Mouse (Mus musculus) limb, embryonic 14.5 days (tissue): ENCODE data around the gene Plcl2. TPM values are rescaled to one million over a fixed set of nuclear protein-coding genes. Genes with fewer than 3 reads are reported as not detected.

Source experiments
- ATAC-seq: fragments of 200-750 bp; cut with Nextera tagmentation; 2 replicates; pipeline ENCODE4 v1.8.0; 2017; ENCODE audit warnings: low read depth, moderate number of reproducible peaks, moderate TSS enrichment; ENCODE audit not compliant: low FRiP score
- DNase-seq: peaks from one replicate; pipeline ENCODE4 v3.0.0-alpha.2; 2015; ENCODE audit warnings: low spot score
- H3K27ac ChIP-seq: fragments of 300-500 bp; sonication (generic); replicated peaks from 2 replicates; pipeline ENCODE4 v1.5.1; 2014; ENCODE audit warnings: low read depth, mild to moderate bottlenecking, low read length, moderate library complexity, mixed read lengths
- H3K27me3 ChIP-seq: fragments of 300-500 bp; sonication (generic); 2 replicates; pipeline ENCODE4 v1.6.1; 2014; ENCODE audit warnings: low read length, mixed read lengths; ENCODE audit not compliant: control insufficient read depth, insufficient read depth
- H3K36me3 ChIP-seq: fragments of 300-500 bp; sonication (generic); 2 replicates; pipeline ENCODE4 v1.6.1; 2014; ENCODE audit warnings: mild to moderate bottlenecking, low read length, moderate library complexity, mixed read lengths; ENCODE audit not compliant: control insufficient read depth, insufficient read depth
- H3K4me1 ChIP-seq: fragments of 300-500 bp; sonication (generic); 2 replicates; pipeline ENCODE4 v1.6.1; 2014; ENCODE audit warnings: antibody characterized with exemption, low read length, mixed read lengths; ENCODE audit not compliant: control insufficient read depth, insufficient read depth
- H3K4me2 ChIP-seq: fragments of 300-500 bp; sonication (generic); replicated peaks from 2 replicates; pipeline ENCODE4 v1.6.1; 2014; ENCODE audit warnings: low read depth, mild to moderate bottlenecking, low read length, moderate library complexity; ENCODE audit not compliant: severe bottlenecking
- H3K4me3 ChIP-seq: fragments of 300-500 bp; sonication (generic); replicated peaks from 2 replicates; pipeline ENCODE4 v1.5.1; 2014; ENCODE audit warnings: low read length
- H3K9ac ChIP-seq: fragments of 300-500 bp; sonication (generic); 2 replicates; pipeline ENCODE4 v1.6.1; 2014; ENCODE audit warnings: mild to moderate bottlenecking, low read depth, low read length, moderate library complexity; ENCODE audit not compliant: severe bottlenecking
- H3K9me3 ChIP-seq: fragments of 300-500 bp; sonication (generic); 2 replicates; pipeline ENCODE4 v1.6.1; 2016; ENCODE audit warnings: low read length; ENCODE audit not compliant: control insufficient read depth
- POLR2A ChIP-seq: fragments of 200-500 bp; IDR thresholded peaks from 2 replicates; pipeline ENCODE4 v1.8.0; 2012; ENCODE audit warnings: inconsistent platforms, mild to moderate bottlenecking, moderate library complexity, borderline replicate concordance; ENCODE audit not compliant: insufficient read depth, insufficient read length; ENCODE audit errors: extremely low read depth
- WGBS: fragments of 180-500 bp; shearing (Covaris S2); extraction: QIAGEN DNeasy Blood & Tissue Kit; methylation state at CpG from one replicate; pipeline ENCODE4 v1.1.7; 2014; 5-methylcytosine and 5-hydroxymethylcytosine counted together
- polyA plus RNA-seq, 2 experiments: library from polyadenylated mRNA; depleted of rRNA in 1 of 2; stranded (reverse) in 1 of 2; unstranded in 1 of 2; fragments of >200 nt; fragmentation: Nextera tagmentation in 1 of 2; extraction: Ambion mirVana in 1 of 2; gene quantifications; 2 replicates each; pipeline versions ENCODE4 v1.2.1 to v1.2.3; 2012 to 2014

Plcl2 gene
- polyA plus RNA-seq, 2 experiments = 4.9 to 6.7 TPM

- Histone ChIP-seq H3K36me3 (no peaks in the 10 kb centered on the region), H3K27me3 (peaks cover 4% of the 10 kb centered on the region; the same call in 1 of the 2 replicates), H3K4me1 (peaks cover 7% of the 10 kb centered on the region), H3K9ac (no peak overlapping the region), H3K27ac (no peak overlapping the region), H3K4me3 (no peak overlapping the region), H3K4me2 (no peak overlapping the region), H3K9me3 (no peaks in the 10 kb centered on the region)
- 95% methylated on average over 7 of the region's 7 CpGs for WGBS
- TF ChIP-seq POLR2A = no peak
- no peak for DNase-seq
- ATAC-seq = no peak
Observed at GRCm38 (mm10) chr17:50513376-50513775, 4.2 kb downstream of the Plcl2 start.

- WGBS = 92% methylated on average over 7 of the region's 7 CpGs
- H3K27me3 ChIP-seq = no peaks in the 10 kb centered on the region
- DNase-seq (no peak), ATAC-seq (no peak)
- no peak overlapping the region for H3K4me3 ChIP-seq
- H3K4me2 ChIP-seq = no peak overlapping the region
- no peak overlapping the region for H3K9ac ChIP-seq
- no peaks in the 10 kb centered on the region for H3K36me3 ChIP-seq
- TF ChIP-seq POLR2A = no peak
- peaks cover 4% of the 10 kb centered on the region; the same call in 1 of the 2 replicates for H3K4me1 ChIP-seq
- no peaks in the 10 kb centered on the region for H3K9me3 ChIP-seq
- H3K27ac ChIP-seq = no peak overlapping the region
Observed at GRCm38 (mm10) chr17:50514012-50514411, 4.8 kb downstream of the Plcl2 start.

- no peaks in the 10 kb centered on the region for H3K27me3 ChIP-seq
- DNase-seq (no peak), ATAC-seq (no peak)
- no peak overlapping the region for H3K4me3 ChIP-seq
- H3K9ac ChIP-seq = no peak overlapping the region
- H3K4me2 ChIP-seq = no peak overlapping the region
- WGBS = 86% methylated on average over 4 of the region's 4 CpGs
- H3K9me3 ChIP-seq = no peaks in the 10 kb centered on the region
- TF ChIP-seq POLR2A = no peak
- no peaks in the 10 kb centered on the region for H3K36me3 ChIP-seq
- H3K27ac ChIP-seq = no peak overlapping the region
- no peaks in the 10 kb centered on the region for H3K4me1 ChIP-seq
Observed at GRCm38 (mm10) chr17:50515926-50516325, 6.7 kb downstream of the Plcl2 start.

- no peak overlapping the region for H3K4me3 ChIP-seq
- no peaks in the 10 kb centered on the region for H3K4me1 ChIP-seq
- no peaks in the 10 kb centered on the region for H3K36me3 ChIP-seq
- H3K9me3 ChIP-seq = no peaks in the 10 kb centered on the region
- H3K4me2 ChIP-seq = no peak overlapping the region
- H3K9ac ChIP-seq = no peak overlapping the region
- no peak for TF ChIP-seq POLR2A
- H3K27ac ChIP-seq = no peak overlapping the region
- no peak for ATAC-seq
- no peaks in the 10 kb centered on the region for H3K27me3 ChIP-seq
- 79% methylated on average over 6 of the region's 6 CpGs for WGBS
- DNase-seq = no peak
Observed at GRCm38 (mm10) chr17:50517781-50518415, 8.7 kb downstream of the Plcl2 start.

- Histone ChIP-seq H3K27me3 (no peaks in the 10 kb centered on the region), H3K4me2 (no peak overlapping the region), H3K4me1 (no peaks in the 10 kb centered on the region), H3K36me3 (no peaks in the 10 kb centered on the region), H3K9me3 (no peaks in the 10 kb centered on the region), H3K9ac (no peak overlapping the region), H3K4me3 (no peak overlapping the region), H3K27ac (no peak overlapping the region)
- 94% methylated on average over 5 of the region's 5 CpGs for WGBS
- ATAC-seq = no peak
- no peak for DNase-seq
- TF ChIP-seq POLR2A = no peak
Observed at GRCm38 (mm10) chr17:50519588-50519987, 10.4 kb downstream of the Plcl2 start.

DNA sequence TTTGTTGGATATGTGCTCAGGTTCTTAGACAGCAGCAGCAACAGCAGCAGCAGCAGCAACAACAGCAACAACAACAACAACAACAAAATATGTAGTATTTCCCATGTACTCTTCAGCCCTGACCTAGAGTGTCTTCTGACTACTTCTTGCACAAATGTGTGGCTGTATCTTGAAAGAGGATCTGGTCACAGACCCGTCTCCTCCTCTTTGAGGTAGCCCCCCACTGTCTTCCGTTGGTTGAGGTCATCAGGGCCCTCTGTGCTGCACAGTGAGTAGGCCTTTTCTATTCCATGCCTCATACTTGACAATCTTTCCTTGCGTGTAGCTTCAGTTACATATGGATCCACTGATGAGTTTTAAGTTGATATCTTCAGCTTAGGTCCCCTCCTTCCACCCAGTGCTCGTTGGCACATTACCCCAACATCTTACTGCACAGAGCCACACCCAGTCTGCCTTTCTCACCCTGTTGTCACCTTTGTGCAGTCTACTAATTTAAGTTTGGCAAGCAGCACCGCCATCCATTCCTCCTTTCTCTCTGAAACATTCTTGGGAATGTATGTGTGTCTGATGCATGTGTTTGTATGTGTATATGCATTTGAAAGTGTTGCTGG lies 13.4 kb downstream of the Plcl2 start:
- no peaks in the 10 kb centered on the region for H3K36me3 ChIP-seq
- DNase-seq = no peak
- H3K4me1 ChIP-seq = 0 out of 2 replicates have a peak, but pooled peaks cover 2% of the 10 kb centered on the region
- H3K27ac ChIP-seq = no peak overlapping the region
- no peaks in the 10 kb centered on the region for H3K27me3 ChIP-seq
- WGBS = 85% methylated on average over 5 of the region's 5 CpGs
- no peak overlapping the region for H3K4me3 ChIP-seq
- ATAC-seq = no peak
- H3K9ac ChIP-seq = no peak overlapping the region
- no peak overlapping the region for H3K4me2 ChIP-seq
- TF ChIP-seq POLR2A = no peak
- H3K9me3 ChIP-seq = no peaks in the 10 kb centered on the region
